Mouse (Mus musculus) heart, embryonic 13.5 days (tissue): Measurements from ENCODE around the gene Csnk2b. TPM values are rescaled to one million over a fixed set of nuclear protein-coding genes. Genes with fewer than 3 reads are reported as not detected.

Source experiments
- ATAC-seq: fragments of 200-750 bp; cut with Nextera tagmentation; 2 replicates; pipeline ENCODE4 v1.8.0; 2017; ENCODE audit warnings: moderate TSS enrichment; ENCODE audit not compliant: insufficient number of reproducible peaks, low FRiP score, low TSS enrichment; ENCODE audit errors: extremely low read depth
- H3K27ac ChIP-seq: fragments of 300-500 bp; sonication (generic); replicated peaks from 2 replicates; pipeline ENCODE4 v1.5.1; 2015; ENCODE audit warnings: moderate library complexity, mild to moderate bottlenecking, inconsistent platforms
- H3K27me3 ChIP-seq: fragments of 300-500 bp; sonication (generic); replicated peaks from 2 replicates; pipeline ENCODE4 v1.6.1; 2015; ENCODE audit warnings: mild to moderate bottlenecking, inconsistent platforms
- H3K36me3 ChIP-seq: fragments of 300-500 bp; sonication (generic); 2 replicates; pipeline ENCODE4 v1.6.1; 2015; ENCODE audit warnings: mild to moderate bottlenecking, inconsistent platforms
- H3K4me1 ChIP-seq: fragments of 300-500 bp; sonication (generic); 2 replicates; pipeline ENCODE4 v1.6.1; 2015; ENCODE audit warnings: inconsistent platforms
- H3K4me2 ChIP-seq: fragments of 300-500 bp; sonication (generic); 2 replicates; pipeline ENCODE4 v1.6.1; 2015; ENCODE audit warnings: inconsistent platforms, mild to moderate bottlenecking, moderate library complexity
- H3K4me3 ChIP-seq: fragments of 300-500 bp; sonication (generic); 2 replicates; pipeline ENCODE4 v1.5.1; 2015; ENCODE audit warnings: moderate library complexity, mild to moderate bottlenecking, inconsistent platforms
- H3K9ac ChIP-seq: fragments of 300-500 bp; sonication (generic); 2 replicates; pipeline ENCODE4 v1.6.1; 2015; ENCODE audit warnings: inconsistent platforms, mild to moderate bottlenecking, moderate library complexity
- H3K9me3 ChIP-seq: fragments of 300-500 bp; sonication (generic); 2 replicates; pipeline ENCODE4 v1.6.1; 2016; ENCODE audit warnings: inconsistent platforms
- WGBS: fragments of 180-500 bp; shearing (Covaris S2); methylation state at CpG from one replicate; pipeline ENCODE4 v1.1.7; 2015; ENCODE audit warnings: mixed read lengths; 5-methylcytosine and 5-hydroxymethylcytosine counted together
- polyA plus RNA-seq: library from polyadenylated mRNA; unstranded; fragments of >200 nt; fragmentation: Nextera tagmentation; extraction: Ambion mirVana; gene quantifications from 2 replicates; pipeline ENCODE4 v1.2.1, GENCODE M21; 2015

Gene Csnk2b
- polyA plus RNA-seq, 1 experiment from 2014 or later = 215 TPM

DNA sequence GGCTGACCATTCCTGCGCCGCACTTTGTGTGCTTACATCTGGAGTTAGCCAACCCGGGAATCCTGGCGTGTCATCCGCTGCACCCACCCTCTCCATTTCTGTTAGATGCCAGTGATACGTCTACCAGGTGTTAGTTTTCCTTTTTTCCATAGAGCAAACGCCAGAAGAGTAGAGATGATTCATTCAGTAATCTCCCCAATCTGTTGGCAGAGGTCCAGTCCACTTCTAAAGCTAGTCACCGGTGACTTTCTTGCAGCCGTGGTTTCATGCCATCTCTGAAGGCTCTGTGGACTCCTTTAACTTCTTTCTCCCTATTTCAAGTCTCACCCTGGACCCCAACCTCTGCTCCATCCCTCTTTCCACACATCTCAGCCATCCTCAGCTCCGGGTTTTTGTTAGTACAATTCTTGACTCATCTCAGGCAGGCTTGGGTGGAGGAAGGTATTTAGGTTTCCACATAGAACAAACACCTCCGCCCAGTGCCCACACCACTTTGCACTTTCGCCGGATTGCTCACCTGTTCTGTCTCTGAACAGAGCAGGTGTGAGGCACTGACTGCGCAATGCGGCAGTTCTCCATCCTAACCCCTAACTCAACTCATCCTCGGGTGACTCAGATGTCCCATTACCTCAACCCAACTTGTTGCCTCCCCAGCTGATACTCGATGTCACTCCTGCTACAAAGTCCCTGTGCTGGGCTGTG, 53.5 kb downstream of the Csnk2b start:
- Histone ChIP-seq H3K9me3 (no peaks in the 10 kb centered on the region), H3K4me2 (no peak overlapping the region), H3K27me3 (peaks cover 63% of the 10 kb centered on the region), H3K36me3 (0 out of 2 replicates have a peak, but pooled peaks cover under 1% of the 10 kb centered on the region), H3K4me3 (no peak overlapping the region), H3K9ac (no peak overlapping the region), H3K4me1 (peaks cover 28% of the 10 kb centered on the region), H3K27ac (no peak overlapping the region)
- WGBS = 69% methylated on average over 17 of the region's 17 CpGs
- ATAC-seq = no peak

Other genes starting within 250 kb of the Csnk2b start
- 1.5 and 2.0 TPM in 2 replicates for gene Zbtb12, start 242.6 kb downstream of the Csnk2b start, polyA plus RNA-seq
- gene Gm20547, start 240.0 kb downstream of the Csnk2b start, polyA plus RNA-seq = not detected in 2 replicates
- 0.84 and 1.9 TPM in 2 replicates for gene C2, start 223.8 kb downstream of the Csnk2b start, polyA plus RNA-seq
- 38.8 and 42.4 TPM in 2 replicates for gene Ehmt2, start 223.6 kb downstream of the Csnk2b start, polyA plus RNA-seq
- 0.15 TPM in 1 of 2 replicates, not detected in the other for gene Slc44a4, start 207.6 kb downstream of the Csnk2b start, polyA plus RNA-seq
- gene Neu1, start 190.8 kb downstream of the Csnk2b start, polyA plus RNA-seq = 18.1 and 19.2 TPM in 2 replicates
- 0.19 and 0.20 TPM in 2 replicates for gene Hspa1b, start 162.8 kb downstream of the Csnk2b start, polyA plus RNA-seq
- gene Gm20481, start 152.1 kb downstream of the Csnk2b start, polyA plus RNA-seq = not detected in 2 replicates
- gene Hspa1a, start 149.9 kb downstream of the Csnk2b start, polyA plus RNA-seq = 3.9 TPM in 2 replicates
- gene Hspa1l, start 149.3 kb downstream of the Csnk2b start, polyA plus RNA-seq = 2.1 and 2.2 TPM in 2 replicates
- gene Lsm2, start 140.2 kb downstream of the Csnk2b start, polyA plus RNA-seq = 145 and 153 TPM in 2 replicates
- gene Vars, start 121.1 kb downstream of the Csnk2b start, polyA plus RNA-seq = 59.9 and 63.0 TPM in 2 replicates
- 0.45 and 0.52 TPM in 2 replicates for gene Vwa7, start 105.5 kb downstream of the Csnk2b start, polyA plus RNA-seq
- 3.2 and 4.2 TPM in 2 replicates for gene Sapcd1, start 94.0 kb downstream of the Csnk2b start, polyA plus RNA-seq
- 4.0 and 4.1 TPM in 2 replicates for gene Msh5, start 75.3 kb downstream of the Csnk2b start, polyA plus RNA-seq
- 351 and 389 TPM in 2 replicates for gene Clic1, start 72.1 kb downstream of the Csnk2b start, polyA plus RNA-seq
- gene Ddah2, start 63.0 kb downstream of the Csnk2b start, polyA plus RNA-seq = 194 and 207 TPM in 2 replicates
- gene Ly6g6c, start 56.7 kb downstream of the Csnk2b start, polyA plus RNA-seq = not detected in 2 replicates
- 0.92 and 1.4 TPM in 2 replicates for gene Mpig6b, start 55.9 kb downstream of the Csnk2b start, polyA plus RNA-seq
- 0.36 and 0.62 TPM in 2 replicates for gene Ly6g6e, start 45.2 kb downstream of the Csnk2b start, polyA plus RNA-seq
- gene Ly6g6d, start 44.0 kb downstream of the Csnk2b start, polyA plus RNA-seq = 1.7 and 1.9 TPM in 2 replicates
- 0.73 and 1.0 TPM in 2 replicates for gene Ly6g6f, start 36.4 kb downstream of the Csnk2b start, polyA plus RNA-seq
- 67.0 and 69.5 TPM in 2 replicates for gene Abhd16a, start 32.8 kb downstream of the Csnk2b start, polyA plus RNA-seq
- not detected in 2 replicates for gene Ly6g5c, start 13.8 kb downstream of the Csnk2b start, polyA plus RNA-seq
- 0.40 and 0.80 TPM in 2 replicates for gene Ly6g5b, start 6.6 kb downstream of the Csnk2b start, polyA plus RNA-seq
- 10.7 and 14.1 TPM in 2 replicates for gene Gpank1, start 598 bp downstream of the Csnk2b start, polyA plus RNA-seq
- gene D17H6S53E, start 4.3 kb upstream of the Csnk2b start, polyA plus RNA-seq = 8.7 and 9.7 TPM in 2 replicates
- 2.2 and 19.0 TPM in 2 replicates for gene Apom, start 10.0 kb upstream of the Csnk2b start, polyA plus RNA-seq
- 45.1 and 46.1 TPM in 2 replicates for gene Bag6, start 13.1 kb upstream of the Csnk2b start, polyA plus RNA-seq
- gene Prrc2a, start 42.8 kb upstream of the Csnk2b start, polyA plus RNA-seq = 124 and 130 TPM in 2 replicates
- gene Aif1, start 54.0 kb upstream of the Csnk2b start, polyA plus RNA-seq = 6.5 and 7.8 TPM in 2 replicates
- gene Lst1, start 66.4 kb upstream of the Csnk2b start, polyA plus RNA-seq = 8.6 and 9.9 TPM in 2 replicates
- gene Ltb, start 72.4 kb upstream of the Csnk2b start, polyA plus RNA-seq = 0.64 TPM in 1 of 2 replicates, not detected in the other
- 0.12 and 0.23 TPM in 2 replicates for gene Tnf, start 80.0 kb upstream of the Csnk2b start, polyA plus RNA-seq
- not detected in 2 replicates for gene Lta, start 83.3 kb upstream of the Csnk2b start, polyA plus RNA-seq
- not detected in 2 replicates for gene Gm16181, start 98.8 kb upstream of the Csnk2b start, polyA plus RNA-seq
- gene Atp6v1g2, start 111.6 kb upstream of the Csnk2b start, polyA plus RNA-seq = 10.6 and 10.7 TPM in 2 replicates
- 7.6 and 8.1 TPM in 2 replicates for gene Nfkbil1, start 113.7 kb upstream of the Csnk2b start, polyA plus RNA-seq
- gene Ddx39b, start 119.7 kb upstream of the Csnk2b start, polyA plus RNA-seq = 279 TPM in 2 replicates
- gene H2-D1, start 140.7 kb upstream of the Csnk2b start, polyA plus RNA-seq = 43.4 and 48.6 TPM in 2 replicates
- 0.19 and 0.29 TPM in 2 replicates for gene H2-Q1, start 198.4 kb upstream of the Csnk2b start, polyA plus RNA-seq
- gene H2-Q2, start 220.2 kb upstream of the Csnk2b start, polyA plus RNA-seq = 3.3 and 3.4 TPM in 2 replicates